Mouse (Mus musculus) limb, embryonic 11.5 days (tissue): ENCODE measurements at regions not wholly inside any gene's neighbourhood (a gene's known extent, or its start where the extent isn't known, plus 50 kb on each side); places are given as distances from the start of the nearest gene placed in this dataset.
"Not testable (repeated sequence)": the region's sequence is repeated elsewhere in the genome, so short reads cannot be mapped to it uniquely, and the experiment has no call there.

Source experiments
- ATAC-seq: fragments of 200-750 bp; cut with Nextera tagmentation; 2 replicates; pipeline ENCODE4 v1.8.0; 2017; ENCODE audit warnings: low read depth; ENCODE audit not compliant: insufficient number of reproducible peaks, low FRiP score, low TSS enrichment
- DNase-seq: peaks from one replicate; pipeline ENCODE4 v3.0.0-alpha.2; 2015; ENCODE audit warnings: low spot score
- H3K27ac ChIP-seq: fragments of 300-500 bp; sonication (generic); replicated peaks from 2 replicates; pipeline ENCODE4 v1.5.1; 2014; ENCODE audit warnings: low read depth, mild to moderate bottlenecking, low read length
- H3K27me3 ChIP-seq: fragments of 300-500 bp; sonication (generic); 2 replicates; pipeline ENCODE4 v1.6.1; 2014; ENCODE audit warnings: mild to moderate bottlenecking, low read length, mixed read lengths; ENCODE audit not compliant: control insufficient read depth, insufficient read depth
- H3K36me3 ChIP-seq: fragments of 300-500 bp; sonication (generic); 2 replicates; pipeline ENCODE4 v1.6.1; 2014; ENCODE audit warnings: mild to moderate bottlenecking, low read length, moderate library complexity, mixed read lengths; ENCODE audit not compliant: control insufficient read depth, insufficient read depth
- H3K4me1 ChIP-seq: fragments of 300-500 bp; sonication (generic); 2 replicates; pipeline ENCODE4 v1.6.1; 2014; ENCODE audit warnings: low read length, mixed read lengths; ENCODE audit not compliant: control insufficient read depth, insufficient read depth
- H3K4me2 ChIP-seq: fragments of 300-500 bp; sonication (generic); 2 replicates; pipeline ENCODE4 v1.6.1; 2014; ENCODE audit warnings: low read depth, mild to moderate bottlenecking, moderate library complexity; ENCODE audit not compliant: severe bottlenecking
- H3K4me3 ChIP-seq: fragments of 300-500 bp; sonication (generic); 2 replicates; pipeline ENCODE4 v1.5.1; 2014; ENCODE audit warnings: low read depth, low read length
- H3K9ac ChIP-seq: fragments of 300-500 bp; sonication (generic); 2 replicates; pipeline ENCODE4 v1.6.1; 2014; ENCODE audit warnings: mild to moderate bottlenecking, low read length
- H3K9me3 ChIP-seq: fragments of 300-500 bp; sonication (generic); 2 replicates; pipeline ENCODE4 v1.6.1; 2016; ENCODE audit warnings: low read length; ENCODE audit not compliant: control insufficient read depth
- WGBS: fragments of 180-500 bp; shearing (Covaris S2); extraction: QIAGEN DNeasy Blood & Tissue Kit; methylation state at CpG from one replicate; pipeline ENCODE4 v1.1.7; 2014; 5-methylcytosine and 5-hydroxymethylcytosine counted together

DNA sequence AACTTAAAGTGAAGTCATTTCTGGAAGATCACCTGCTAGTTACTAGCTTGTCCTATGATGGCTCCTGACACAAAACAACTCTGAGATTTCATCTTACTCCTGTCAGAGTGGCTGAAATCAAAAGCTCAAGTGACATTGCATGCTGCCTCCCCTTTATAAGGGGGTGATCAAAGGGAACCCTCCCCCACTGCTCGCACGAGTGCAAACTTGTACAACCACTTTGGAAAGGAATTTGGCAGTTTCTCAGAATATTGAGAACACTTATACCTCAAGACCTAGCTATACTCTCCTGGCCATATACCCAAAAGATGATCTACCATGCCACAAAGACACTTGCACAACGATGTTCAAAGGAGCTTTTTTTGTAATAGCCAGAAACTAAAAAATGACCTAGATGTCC is 102.5 kb upstream of the Pdc start:
- Histone ChIP-seq H3K4me2 (no peak overlapping the region), H3K36me3 (no peaks in the 10 kb centered on the region), H3K27me3 (no peaks in the 10 kb centered on the region), H3K9ac (no peak overlapping the region), H3K4me1 (no peaks in the 10 kb centered on the region), H3K27ac (no peak overlapping the region), H3K9me3 (no peaks in the 10 kb centered on the region), H3K4me3 (no peak overlapping the region)
- DNase-seq (no peak), ATAC-seq (no peak)
- 82% methylated on average over 3 of the region's 3 CpGs for WGBS

DNA sequence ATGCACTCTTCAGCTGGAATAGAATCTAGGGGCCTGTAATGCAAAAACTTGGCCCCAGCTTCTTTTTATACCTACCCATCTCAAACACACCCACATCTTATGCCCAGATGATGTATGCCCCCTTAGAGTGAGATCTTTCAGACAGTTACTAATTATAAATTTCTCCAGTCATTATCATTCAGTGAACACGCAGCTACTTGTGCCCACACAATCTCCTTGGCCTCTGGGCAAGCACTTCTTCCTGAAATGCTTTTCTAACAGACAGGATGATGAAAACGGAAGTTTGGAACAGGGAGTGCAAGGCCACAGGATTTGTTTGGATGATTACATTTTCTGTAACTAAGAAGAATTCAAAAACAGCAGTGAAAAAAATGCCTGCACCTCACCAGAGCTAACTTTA is 100.4 kb upstream of the Pdc start:
- ATAC-seq: no peak
- no peaks in the 10 kb centered on the region for H3K27me3 ChIP-seq
- no peaks in the 10 kb centered on the region for H3K9me3 ChIP-seq
- no peak for DNase-seq
- no peak overlapping the region for H3K4me2 ChIP-seq
- H3K4me1 ChIP-seq: no peaks in the 10 kb centered on the region
- no peaks in the 10 kb centered on the region for H3K36me3 ChIP-seq
- no peak overlapping the region for H3K4me3 ChIP-seq
- no peak overlapping the region for H3K27ac ChIP-seq
- no peak overlapping the region for H3K9ac ChIP-seq
- 82% methylated on average over 2 of the region's 2 CpGs for WGBS

DNA sequence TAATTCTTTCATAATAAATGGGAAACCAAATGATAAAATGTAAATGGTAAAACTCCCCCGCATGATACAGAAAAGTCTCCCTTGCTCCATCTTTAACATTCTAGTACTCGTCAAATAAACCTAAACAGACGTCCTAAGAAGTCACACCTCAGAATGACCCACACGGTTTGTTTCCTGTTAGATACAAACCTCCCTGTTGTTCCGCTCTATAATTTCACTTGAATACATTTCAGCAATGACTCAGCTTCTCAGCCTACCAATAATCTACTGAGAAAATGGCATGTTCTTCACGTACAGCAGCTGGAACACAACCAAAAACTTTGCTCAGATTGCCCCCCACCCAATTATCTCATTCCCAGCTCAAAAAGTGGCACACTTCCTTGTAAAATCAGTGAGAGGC is 93.7 kb upstream of the Pdc start:
- WGBS: 72% methylated on average over 6 of the region's 6 CpGs
- Histone ChIP-seq H3K27me3 (no peaks in the 10 kb centered on the region), H3K36me3 (no peaks in the 10 kb centered on the region), H3K9ac (no peak overlapping the region), H3K9me3 (no peaks in the 10 kb centered on the region), H3K27ac (no peak overlapping the region), H3K4me2 (no peak overlapping the region), H3K4me1 (no peaks in the 10 kb centered on the region), H3K4me3 (no peak overlapping the region)
- no peak for ATAC-seq
- no peak for DNase-seq

DNA sequence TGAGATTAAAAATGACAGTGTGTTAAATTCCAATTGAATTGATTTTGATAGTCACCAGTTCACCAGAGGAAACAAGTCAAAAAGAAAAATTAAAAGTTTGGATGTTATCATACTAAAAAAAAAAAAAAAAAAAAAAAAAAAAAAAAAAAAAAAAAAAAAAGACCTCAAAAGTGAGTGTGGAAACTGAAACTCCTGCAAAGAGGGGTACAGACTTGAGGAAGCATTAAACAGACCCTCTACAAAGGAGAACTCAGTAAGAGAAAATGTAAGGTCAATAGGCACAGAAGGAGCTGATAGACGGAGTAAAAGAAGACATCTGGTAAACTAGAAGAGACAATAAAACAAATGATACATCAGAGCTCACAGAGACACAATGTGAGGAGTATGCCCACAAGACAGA is 79.7 kb upstream of the Pdc start:
- DNase-seq, H3K4me2 ChIP-seq, H3K4me3 ChIP-seq, H3K27ac ChIP-seq, H3K4me1 ChIP-seq, ATAC-seq, H3K27me3 ChIP-seq, H3K9me3 ChIP-seq, H3K9ac ChIP-seq, H3K36me3 ChIP-seq: not testable (repeated sequence)
- 97% methylated on average over 1 of the region's 1 CpGs for WGBS

DNA sequence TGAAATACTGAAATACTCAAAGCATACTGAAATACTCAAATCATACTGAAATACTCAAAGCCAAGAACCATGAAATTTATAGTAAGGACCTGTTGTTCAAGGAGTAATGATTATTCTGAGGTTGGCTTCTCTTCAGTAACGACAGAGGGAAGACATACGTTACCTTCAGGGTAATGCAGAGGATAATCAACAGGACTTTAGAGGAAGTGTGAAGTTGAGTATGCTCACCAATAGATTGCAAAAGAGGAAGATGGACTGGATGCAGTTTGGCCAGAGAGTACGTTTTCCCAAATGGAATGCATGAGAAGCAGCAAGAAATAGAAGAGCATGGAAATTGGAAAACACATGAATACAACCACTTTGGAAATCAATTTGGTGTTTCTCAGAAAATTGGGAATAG is 79.1 kb upstream of the Pdc start:
- WGBS: 85% methylated on average over 3 of the region's 3 CpGs
- no peak for ATAC-seq
- H3K36me3 ChIP-seq: no peaks in the 10 kb centered on the region
- no peak overlapping the region for H3K9ac ChIP-seq
- no peaks in the 10 kb centered on the region for H3K9me3 ChIP-seq
- H3K27me3 ChIP-seq: no peaks in the 10 kb centered on the region
- no peak overlapping the region for H3K4me2 ChIP-seq
- no peaks in the 10 kb centered on the region for H3K4me1 ChIP-seq
- H3K27ac ChIP-seq: no peak overlapping the region
- H3K4me3 ChIP-seq: no peak overlapping the region
- no peak for DNase-seq

DNA sequence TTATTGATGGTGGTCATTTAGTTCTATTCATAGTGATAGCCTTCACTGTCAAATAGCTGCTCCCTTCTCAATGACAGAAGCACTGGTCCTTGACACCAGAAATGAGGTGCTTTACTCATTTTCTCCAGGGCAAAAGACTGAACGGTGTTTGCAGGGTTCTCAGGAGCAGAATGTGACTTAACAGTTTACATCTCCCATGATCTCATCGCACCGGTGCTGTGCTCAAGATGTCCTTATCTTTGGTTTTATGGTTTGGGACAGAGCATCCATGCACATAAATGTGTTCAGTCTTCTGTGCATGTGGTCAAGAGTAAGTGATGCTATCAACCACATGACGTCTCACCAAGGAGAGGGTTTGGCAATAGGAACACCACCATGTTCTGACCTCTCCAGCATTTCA is 78.1 kb upstream of the Pdc start:
- 90% methylated on average over 4 of the region's 4 CpGs for WGBS
- Histone ChIP-seq H3K27me3 (no peaks in the 10 kb centered on the region), H3K9ac (no peak overlapping the region), H3K27ac (no peak overlapping the region), H3K4me3 (no peak overlapping the region), H3K4me1 (no peaks in the 10 kb centered on the region), H3K9me3 (no peaks in the 10 kb centered on the region), H3K36me3 (no peaks in the 10 kb centered on the region), H3K4me2 (no peak overlapping the region)
- ATAC-seq (no peak), DNase-seq (no peak)

DNA sequence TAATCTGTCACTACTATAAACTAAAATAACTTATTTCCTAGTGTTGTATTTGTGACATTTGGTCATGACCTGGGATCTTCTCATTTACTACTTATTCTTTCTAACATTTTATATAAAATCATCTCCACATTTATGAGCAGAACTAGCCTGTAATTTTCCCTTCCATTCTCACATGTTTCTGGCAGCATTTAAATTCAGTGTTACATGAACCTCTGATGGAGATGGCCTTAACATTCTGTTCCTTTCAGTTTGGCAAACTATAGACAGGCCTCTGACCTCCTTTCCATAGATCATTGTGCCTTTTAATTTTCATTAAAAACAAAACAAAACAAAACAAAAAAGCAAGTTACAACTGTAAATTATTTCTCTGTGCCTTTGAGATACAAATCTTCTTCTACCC is 77.1 kb upstream of the Pdc start:
- no peak for DNase-seq
- no peak for ATAC-seq
- Histone ChIP-seq H3K36me3 (no peaks in the 10 kb centered on the region), H3K9me3 (no peaks in the 10 kb centered on the region), H3K4me2 (no peak overlapping the region), H3K27me3 (no peaks in the 10 kb centered on the region), H3K4me3 (no peak overlapping the region), H3K9ac (no peak overlapping the region), H3K27ac (no peak overlapping the region), H3K4me1 (no peaks in the 10 kb centered on the region)

DNA sequence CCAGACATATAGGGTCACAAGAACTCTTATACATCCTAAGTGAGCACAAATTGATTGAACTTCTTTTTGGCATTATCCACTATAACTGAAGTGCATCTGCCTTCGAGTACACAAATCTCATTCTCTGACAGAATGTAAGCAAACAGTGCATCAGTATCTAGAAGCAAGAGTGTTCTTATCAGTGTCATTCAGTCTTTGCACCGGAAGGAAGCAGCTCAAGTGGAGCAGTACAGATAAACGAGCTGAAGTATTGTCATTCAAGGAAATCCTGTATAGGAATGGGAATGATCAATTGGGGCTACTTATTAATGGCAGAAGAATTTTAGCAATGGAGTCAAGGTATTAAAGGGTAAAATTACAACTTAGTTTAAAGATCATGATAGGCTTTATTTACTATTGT is 74.3 kb upstream of the Pdc start:
- no peak overlapping the region for H3K4me3 ChIP-seq
- no peak overlapping the region for H3K4me2 ChIP-seq
- no peak for ATAC-seq
- H3K4me1 ChIP-seq: no peaks in the 10 kb centered on the region
- no peaks in the 10 kb centered on the region for H3K36me3 ChIP-seq
- no peaks in the 10 kb centered on the region for H3K9me3 ChIP-seq
- no peak overlapping the region for H3K9ac ChIP-seq
- H3K27me3 ChIP-seq: no peaks in the 10 kb centered on the region
- no peak overlapping the region for H3K27ac ChIP-seq
- 77% methylated on average over 3 of the region's 3 CpGs for WGBS
- no peak for DNase-seq

DNA sequence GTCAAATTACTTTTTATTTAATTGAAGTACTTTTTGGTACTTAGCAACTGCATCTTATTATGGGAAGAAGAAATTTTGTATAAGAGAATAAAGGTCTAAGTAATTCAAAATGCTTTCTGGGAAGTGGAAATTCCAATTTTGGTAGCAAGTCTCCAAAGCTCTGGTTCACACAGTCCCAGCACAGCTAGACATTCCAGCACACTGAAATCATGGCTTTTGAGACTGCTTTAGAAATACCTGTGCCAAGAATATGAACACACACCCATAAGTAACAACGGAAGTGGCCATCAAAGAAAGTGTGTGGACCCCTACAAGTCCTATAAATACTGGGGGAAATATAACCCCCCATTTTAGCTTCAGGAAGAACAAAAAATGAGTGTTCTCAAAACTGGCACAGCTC is 67.8 kb upstream of the Pdc start:
- Histone ChIP-seq H3K4me2 (no peak overlapping the region), H3K4me3 (no peak overlapping the region), H3K27me3 (no peaks in the 10 kb centered on the region), H3K27ac (no peak overlapping the region), H3K36me3 (no peaks in the 10 kb centered on the region), H3K9me3 (no peaks in the 10 kb centered on the region), H3K9ac (no peak overlapping the region), H3K4me1 (no peaks in the 10 kb centered on the region)
- WGBS: 100% methylated on average over 1 of the region's 1 CpGs
- ATAC-seq (no peak), DNase-seq (no peak)
